Mouse (Mus musculus) E14TG2a.4 (cell line): ENCODE results near the gene Il4ra.

ENCODE experiments used
- H3K27me3 ChIP-seq: 2 replicates; pipeline ENCODE4 v1.6.1; 2014; ENCODE audit warnings: low read length, control low read depth; ENCODE audit not compliant: insufficient read depth
- H3K36me3 ChIP-seq: 2 replicates; pipeline ENCODE4 v1.6.1; 2014; ENCODE audit warnings: low read length, control low read depth; ENCODE audit not compliant: insufficient read depth
- H3K4me1 ChIP-seq: replicated peaks from 2 replicates; pipeline ENCODE4 v1.6.1; 2014; ENCODE audit warnings: low read depth, low read length, control low read depth
- H3K4me3 ChIP-seq: replicated peaks from 2 replicates; pipeline ENCODE4 v1.5.1; 2014; ENCODE audit warnings: mild to moderate bottlenecking, low read length
- H3K9me3 ChIP-seq: 2 replicates; pipeline ENCODE4 v1.6.1; 2014; ENCODE audit warnings: low read length, control low read depth
- CTCF ChIP-seq: conservative IDR thresholded peaks from 2 replicates; pipeline ENCODE4 v1.5.1; 2014; ENCODE audit warnings: low read length
- NANOG ChIP-seq: IDR thresholded peaks from 2 replicates; pipeline ENCODE4 v1.6.1; 2014; ENCODE audit warnings: borderline replicate concordance, low read length, mixed read lengths
- POU5F1 ChIP-seq: IDR thresholded peaks from 2 replicates; pipeline ENCODE4 v1.6.1; 2014; ENCODE audit warnings: low read length, borderline replicate concordance

Gene Il4ra

DNA sequence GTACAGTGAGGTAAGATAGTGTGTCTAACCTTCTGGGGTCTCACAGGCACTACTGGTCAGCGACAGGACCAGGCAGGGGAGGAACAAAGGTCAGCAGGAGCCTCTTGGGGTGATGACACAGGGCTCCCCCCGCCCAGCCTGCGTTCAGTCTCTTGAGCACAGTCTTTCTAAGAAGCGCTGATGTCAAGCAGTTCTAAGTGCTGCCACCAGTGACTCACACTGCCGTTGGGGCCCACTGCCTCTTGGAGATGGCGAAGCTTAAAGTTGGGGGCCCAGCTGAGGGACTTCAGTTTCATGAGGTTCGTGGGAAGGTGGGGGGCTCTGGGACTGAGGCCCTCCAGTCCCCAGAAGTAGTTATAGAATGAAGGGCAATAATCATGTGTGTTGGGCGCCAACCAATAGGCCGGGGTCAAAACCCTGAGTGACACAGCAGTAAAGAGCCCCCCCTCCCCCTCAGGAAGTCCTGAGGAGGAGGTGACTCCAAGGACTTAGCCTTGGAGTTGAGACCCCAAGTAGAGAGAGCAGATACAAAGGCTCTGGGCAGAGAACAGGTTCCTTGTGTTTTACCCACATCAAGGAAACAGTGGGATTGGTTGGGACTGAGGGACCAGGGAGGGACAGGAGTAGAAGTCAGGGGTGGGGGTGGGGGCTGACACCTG, 2.7 kb downstream of the Il4ra start:
- no peaks in the 10 kb centered on the region for H3K36me3 ChIP-seq
- TF ChIP-seq POU5F1 = no peak
- TF ChIP-seq CTCF = no peak
- TF ChIP-seq NANOG = no peak
- peaks cover 55% of the 10 kb centered on the region for H3K27me3 ChIP-seq
- H3K4me3 ChIP-seq = no peak overlapping the region
- no peaks in the 10 kb centered on the region for H3K9me3 ChIP-seq
- peaks cover 12% of the 10 kb centered on the region for H3K4me1 ChIP-seq

DNA sequence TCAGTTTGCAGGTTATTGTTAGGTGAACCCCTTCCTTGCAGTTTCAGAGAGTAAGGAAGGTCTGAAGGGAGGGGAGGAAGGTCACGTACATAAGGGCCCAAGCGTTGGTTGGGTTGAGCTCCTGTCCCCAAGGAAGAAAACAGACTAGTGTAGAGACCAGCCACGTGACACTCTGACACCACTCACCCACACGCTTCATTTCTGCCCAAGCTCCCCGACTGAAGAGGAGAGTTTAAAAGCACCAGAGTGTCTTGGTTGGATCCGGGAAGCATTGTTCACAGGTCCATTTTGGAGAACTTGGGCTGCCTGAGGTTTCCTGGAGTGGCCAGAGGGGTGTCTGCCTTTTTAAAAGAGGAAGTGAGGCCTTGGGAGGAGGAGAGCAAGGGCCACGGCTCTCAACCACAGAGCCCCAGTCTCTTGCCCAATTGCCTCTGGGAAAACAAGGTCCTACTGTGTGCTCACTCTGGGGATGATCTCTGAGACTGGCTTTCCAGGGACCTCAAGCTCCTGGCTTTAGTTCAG, 3.5 kb downstream of the Il4ra start:
- no peak for TF ChIP-seq NANOG
- TF ChIP-seq CTCF = no peak
- TF ChIP-seq POU5F1 = no peak
- Histone ChIP-seq H3K27me3 (peaks cover 48% of the 10 kb centered on the region), H3K9me3 (no peaks in the 10 kb centered on the region)

DNA sequence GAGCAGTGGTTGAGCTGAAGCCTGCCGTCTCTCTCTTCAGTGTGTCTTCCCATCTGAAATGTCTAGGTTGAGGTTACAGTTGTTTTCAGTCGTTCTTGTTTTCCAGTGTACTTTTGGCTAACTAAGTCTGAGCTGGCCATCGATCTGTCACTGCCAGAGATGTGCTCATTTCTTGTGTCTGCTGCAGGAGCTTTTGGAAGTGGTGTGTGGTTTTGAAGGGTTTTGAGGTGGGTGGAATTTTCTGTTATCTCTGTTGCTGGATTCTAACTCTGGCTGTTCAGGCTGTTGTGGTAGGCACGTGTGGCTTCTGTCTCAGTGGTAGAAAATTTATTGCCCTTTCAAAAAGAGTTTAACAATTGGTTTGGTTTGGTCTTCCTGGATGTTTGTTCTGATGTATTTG, 4.2 kb downstream of the Il4ra start:
- H3K27me3 ChIP-seq = peaks cover 41% of the 10 kb centered on the region
- no peaks in the 10 kb centered on the region for H3K9me3 ChIP-seq
- TF ChIP-seq POU5F1 (no peak), CTCF (no peak), NANOG (no peak)
- no peak overlapping the region for H3K4me3 ChIP-seq
- H3K36me3 ChIP-seq = no peaks in the 10 kb centered on the region
- H3K4me1 ChIP-seq = peaks cover 12% of the 10 kb centered on the region

More for the DNA sequence above, 3.5 kb downstream of the Il4ra start:
- H3K4me1 ChIP-seq = peaks cover 12% of the 10 kb centered on the region
- H3K36me3 ChIP-seq = no peaks in the 10 kb centered on the region
- H3K4me3 ChIP-seq = no peak overlapping the region

DNA sequence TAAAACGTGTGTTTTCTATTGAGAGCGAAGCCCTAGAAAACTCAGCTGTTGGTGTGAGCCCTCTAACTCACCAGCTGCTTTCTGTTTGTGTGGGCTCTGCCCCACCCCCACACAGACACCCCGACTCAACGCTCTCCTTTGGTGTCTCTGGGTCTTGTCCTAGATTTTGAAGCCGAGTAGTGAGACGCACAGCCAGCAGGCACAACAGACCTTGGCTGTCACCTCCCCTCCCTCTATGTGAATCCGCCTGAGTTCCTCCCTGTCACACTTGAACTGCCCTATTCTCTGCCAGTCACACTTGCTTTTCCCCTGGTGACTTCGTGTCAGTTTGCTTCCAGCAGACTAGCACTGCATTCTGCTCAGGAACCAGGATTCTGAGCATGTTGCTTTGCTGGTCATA, 4.9 kb downstream of the Il4ra start:
- Histone ChIP-seq H3K4me3 (no peak overlapping the region), H3K9me3 (no peaks in the 10 kb centered on the region), H3K36me3 (no peaks in the 10 kb centered on the region), H3K4me1 (peaks cover 10% of the 10 kb centered on the region; the same call in 1 of the 2 replicates), H3K27me3 (peaks cover 33% of the 10 kb centered on the region)
- TF ChIP-seq NANOG (no peak), POU5F1 (no peak), CTCF (no peak)

DNA sequence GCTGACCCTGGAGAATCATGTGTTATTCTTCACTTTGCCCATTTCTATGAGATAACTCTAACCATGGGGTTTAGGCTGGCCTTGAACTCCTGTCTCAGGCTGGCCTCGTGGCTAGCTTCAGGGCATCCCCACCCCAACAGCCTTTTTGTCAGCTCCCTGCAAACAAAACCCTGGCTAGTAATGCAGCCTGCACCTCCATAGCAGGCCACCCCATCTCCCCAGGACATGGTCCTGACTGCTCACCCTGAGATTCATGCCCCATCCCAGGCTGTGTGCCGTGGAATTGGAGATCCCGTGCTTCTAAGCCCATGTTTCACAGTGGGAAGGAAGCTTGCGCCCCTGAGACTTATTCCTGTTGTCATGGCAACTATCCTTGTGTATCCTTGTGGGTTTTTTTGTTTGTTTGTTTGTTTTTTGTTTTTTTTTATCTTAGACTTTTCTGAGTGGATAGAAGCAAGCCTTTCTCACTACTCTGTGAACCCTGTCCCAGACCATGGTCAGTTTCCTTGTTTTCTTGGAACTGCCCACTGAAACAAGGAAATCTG, 6.6 kb downstream of the Il4ra start:
- Histone ChIP-seq H3K4me1 (peaks cover 5% of the 10 kb centered on the region; the same call in 1 of the 2 replicates), H3K27me3 (peaks cover 17% of the 10 kb centered on the region), H3K9me3 (no peaks in the 10 kb centered on the region), H3K36me3 (no peaks in the 10 kb centered on the region), H3K4me3 (no peak overlapping the region)
- TF ChIP-seq CTCF (no peak), NANOG (no peak), POU5F1 (no peak)

DNA sequence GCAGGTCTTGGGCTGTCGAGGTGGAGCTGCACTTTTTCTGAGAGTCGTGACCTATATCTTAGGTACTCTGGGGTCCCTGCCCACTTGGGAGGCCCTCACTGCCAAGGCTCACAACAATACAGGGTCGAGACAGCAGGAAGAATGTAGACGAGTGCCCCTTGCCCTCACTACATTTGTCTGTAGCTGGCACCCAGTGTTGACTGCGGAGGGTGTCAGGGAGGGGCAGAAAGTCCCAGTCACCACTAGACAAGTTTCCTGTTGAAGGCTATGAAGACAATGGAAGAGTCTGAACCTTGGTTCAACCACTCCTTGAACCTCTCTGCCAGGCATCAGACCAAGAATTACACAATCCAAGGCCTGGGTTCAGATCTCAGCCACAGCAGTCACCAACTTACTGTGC, 7.1 kb downstream of the Il4ra start:
- peaks cover 5% of the 10 kb centered on the region; the same call in 1 of the 2 replicates for H3K4me1 ChIP-seq

DNA sequence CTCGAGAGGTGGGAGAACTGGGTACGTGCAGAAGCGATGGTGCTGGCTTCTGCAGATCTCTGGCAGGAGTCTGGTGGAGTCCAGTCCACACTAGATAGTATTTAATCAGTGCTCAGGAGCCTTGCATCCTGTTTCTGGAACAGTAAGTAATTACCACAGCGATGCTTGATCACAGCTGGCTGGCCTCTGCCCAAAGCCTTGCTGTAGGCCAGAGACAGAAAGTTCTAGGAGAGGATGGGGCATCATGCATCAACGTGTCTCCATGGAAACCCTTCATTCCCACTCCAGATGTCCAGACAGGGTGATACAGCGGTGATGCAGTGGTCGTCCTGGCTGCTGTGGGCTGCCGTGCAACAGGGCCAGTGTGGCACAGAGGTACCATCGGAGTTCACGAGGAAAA, 7.6 kb downstream of the Il4ra start:
- H3K36me3 ChIP-seq = no peaks in the 10 kb centered on the region

More for the DNA sequence above, 7.1 kb downstream of the Il4ra start:
- no peak for TF ChIP-seq NANOG
- TF ChIP-seq POU5F1 = no peak
- TF ChIP-seq CTCF = no peak
- no peaks in the 10 kb centered on the region for H3K9me3 ChIP-seq
- H3K4me3 ChIP-seq = no peak overlapping the region
- no peaks in the 10 kb centered on the region for H3K36me3 ChIP-seq
- peaks cover 12% of the 10 kb centered on the region for H3K27me3 ChIP-seq

DNA sequence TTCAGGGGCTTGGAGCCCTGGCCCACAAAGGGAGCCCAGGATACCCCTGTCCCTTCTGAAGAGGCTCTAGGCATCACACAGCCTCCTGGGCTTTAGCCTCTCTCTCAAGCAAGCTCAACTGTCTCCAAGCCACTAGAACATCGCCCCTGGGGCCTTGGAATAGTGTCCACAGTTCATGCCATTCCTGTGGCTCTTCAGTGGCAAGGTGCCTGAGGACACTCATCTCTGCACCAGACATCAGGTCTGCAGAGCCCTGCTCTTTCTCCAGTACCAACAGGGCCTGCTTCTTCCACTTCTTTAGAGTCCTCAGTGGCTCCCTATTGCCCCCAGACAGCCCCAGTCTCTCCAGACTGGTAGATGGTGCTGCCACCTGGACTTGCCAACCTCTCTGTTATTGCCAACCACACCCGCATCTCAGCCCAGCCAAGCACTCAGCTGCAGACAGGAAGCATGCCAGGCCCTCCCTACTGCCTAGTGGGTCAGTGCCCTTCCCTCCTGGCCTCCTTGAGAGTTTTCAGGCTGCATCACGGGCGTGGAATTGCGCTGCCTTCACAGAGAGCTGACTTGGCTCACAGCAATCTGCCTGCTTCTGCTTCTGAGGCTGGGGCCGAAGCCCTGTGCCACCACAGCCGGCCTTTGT, 8.3 kb downstream of the Il4ra start:
- no peak for TF ChIP-seq NANOG
- no peak for TF ChIP-seq CTCF
- TF ChIP-seq POU5F1 = no peak
- no peaks in the 10 kb centered on the region for H3K9me3 ChIP-seq
- H3K4me3 ChIP-seq = no peak overlapping the region
- H3K4me1 ChIP-seq = peaks cover 5% of the 10 kb centered on the region; the same call in 1 of the 2 replicates
- peaks cover 10% of the 10 kb centered on the region; the same call in 1 of the 2 replicates for H3K27me3 ChIP-seq
- no peaks in the 10 kb centered on the region for H3K36me3 ChIP-seq

More for the DNA sequence above, 7.6 kb downstream of the Il4ra start:
- H3K4me3 ChIP-seq = no peak overlapping the region
- H3K9me3 ChIP-seq = no peaks in the 10 kb centered on the region
- H3K4me1 ChIP-seq = peaks cover 5% of the 10 kb centered on the region; the same call in 1 of the 2 replicates
- TF ChIP-seq NANOG (no peak), CTCF (no peak), POU5F1 (no peak)
- H3K27me3 ChIP-seq = peaks cover 9% of the 10 kb centered on the region

DNA sequence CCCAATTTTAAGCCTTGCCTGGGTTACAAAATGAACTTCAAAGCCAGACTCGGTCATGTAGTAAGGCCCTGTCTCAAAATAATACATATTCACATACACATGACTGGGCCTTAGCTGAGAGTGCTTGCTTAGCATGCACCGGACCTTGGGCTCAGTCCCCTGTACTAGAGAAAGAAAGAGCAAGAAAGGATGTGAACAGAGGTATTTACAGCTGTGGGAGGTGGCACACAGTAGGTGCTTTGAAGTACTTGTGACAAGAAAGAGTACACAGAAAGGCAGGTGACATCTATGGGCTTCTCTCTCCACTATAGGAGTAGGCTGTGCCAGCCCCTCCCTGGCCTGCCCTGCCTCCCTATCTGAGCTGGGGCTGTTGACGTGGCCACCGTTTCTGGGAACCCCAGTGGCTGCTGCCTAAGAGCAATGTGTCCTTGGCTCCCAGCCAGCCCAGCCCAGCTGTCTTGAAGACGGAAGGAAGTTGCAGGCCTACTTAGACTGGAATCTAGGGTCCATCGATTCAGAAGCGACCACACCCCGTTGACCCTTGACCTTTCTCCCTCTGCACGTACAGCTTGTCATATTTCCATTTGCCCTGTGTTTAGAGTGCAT, 9.3 kb downstream of the Il4ra start:
- H3K4me3 ChIP-seq = no peak overlapping the region
- TF ChIP-seq CTCF (no peak), NANOG (no peak), POU5F1 (no peak)
- no peaks in the 10 kb centered on the region for H3K36me3 ChIP-seq
- 0 out of 2 replicates have a peak, but pooled peaks cover 4% of the 10 kb centered on the region for H3K27me3 ChIP-seq
- H3K9me3 ChIP-seq = no peaks in the 10 kb centered on the region
- peaks cover 5% of the 10 kb centered on the region; the same call in 1 of the 2 replicates for H3K4me1 ChIP-seq
